Mouse (Mus musculus) heart, embryonic 14.5 days (tissue): ENCODE measurements around the gene Cst6. TPM values are rescaled to one million over a fixed set of nuclear protein-coding genes. Genes with fewer than 3 reads are reported as not detected.
A peak's percentile ranks its signal among the peaks of the same experiment; 100 is the strongest.

Source experiments
- ATAC-seq: fragments of 200-750 bp; cut with Nextera tagmentation; 2 replicates; pipeline ENCODE4 v1.8.0; 2017; ENCODE audit warnings: low read depth, moderate TSS enrichment; ENCODE audit not compliant: insufficient number of reproducible peaks, insufficient read depth, low FRiP score
- H3K27ac ChIP-seq, 2 experiments: fragments of 200-500 bp in 1 of 2; fragments of 300-500 bp in 1 of 2; sonication (generic) in 1 of 2; replicated peaks in 1 of 2; 2 replicates each; pipeline ENCODE4 v1.5.1; 2012 to 2014; ENCODE audit warnings: low read depth in 2 of 2, low read length in 2 of 2, control low read depth in 1 of 2, mild to moderate bottlenecking in 1 of 2, mixed read lengths in 1 of 2; ENCODE audit not compliant: control insufficient read depth in 1 of 2, insufficient read depth in 1 of 2
- H3K27me3 ChIP-seq: fragments of 300-500 bp; sonication (generic); 2 replicates; pipeline ENCODE4 v1.6.1; 2014; ENCODE audit warnings: mild to moderate bottlenecking, low read length, control low read depth; ENCODE audit not compliant: control insufficient read depth, insufficient read depth
- H3K36me3 ChIP-seq: fragments of 300-500 bp; sonication (generic); 2 replicates; pipeline ENCODE4 v1.6.1; 2014; ENCODE audit warnings: mild to moderate bottlenecking, control low read depth, low read length, mixed read lengths; ENCODE audit not compliant: control insufficient read depth, insufficient read depth
- H3K4me1 ChIP-seq, 2 experiments: fragments of 200-500 bp in 1 of 2; fragments of 300-500 bp in 1 of 2; sonication (generic) in 1 of 2; 2 replicates each; pipeline ENCODE4 v1.6.1; 2012 to 2014; ENCODE audit warnings: low read length in 2 of 2, control low read depth in 1 of 2, mixed read lengths in 1 of 2; ENCODE audit not compliant: control insufficient read depth in 2 of 2, insufficient read depth in 2 of 2
- H3K4me2 ChIP-seq: fragments of 300-500 bp; sonication (generic); 2 replicates; pipeline ENCODE4 v1.6.1; 2014; ENCODE audit warnings: mild to moderate bottlenecking, low read length
- H3K4me3 ChIP-seq, 2 experiments: fragments of 200-500 bp in 1 of 2; fragments of 300-500 bp in 1 of 2; sonication (generic) in 1 of 2; 2 replicates each; pipeline ENCODE4 v1.5.1; 2012 to 2014; ENCODE audit warnings: low read length in 2 of 2, mild to moderate bottlenecking in 2 of 2, control low read depth in 1 of 2, low read depth in 1 of 2, moderate library complexity in 1 of 2; ENCODE audit not compliant: control insufficient read depth in 1 of 2, insufficient read depth in 1 of 2
- H3K9ac ChIP-seq: fragments of 300-500 bp; sonication (generic); 2 replicates; pipeline ENCODE4 v1.6.1; 2014; ENCODE audit warnings: mild to moderate bottlenecking, low read length
- H3K9me3 ChIP-seq: fragments of 300-500 bp; sonication (generic); 2 replicates; pipeline ENCODE4 v1.6.1; 2016; ENCODE audit warnings: low read length, control low read depth; ENCODE audit not compliant: control insufficient read depth
- WGBS: fragments of 180-500 bp; shearing (Covaris S2); extraction: QIAGEN DNeasy Blood & Tissue Kit; methylation state at CpG from one replicate; pipeline ENCODE4 v1.1.7; 2014; 5-methylcytosine and 5-hydroxymethylcytosine counted together
- polyA plus RNA-seq: library from polyadenylated mRNA; unstranded; fragments of >200 nt; fragmentation: Nextera tagmentation; extraction: Ambion mirVana; gene quantifications from 2 replicates; pipeline ENCODE4 v1.2.1, GENCODE M21; 2014

Cst6 gene
- polyA plus RNA-seq, 1 experiment from 2014 or later: 0.95 TPM

DNA sequence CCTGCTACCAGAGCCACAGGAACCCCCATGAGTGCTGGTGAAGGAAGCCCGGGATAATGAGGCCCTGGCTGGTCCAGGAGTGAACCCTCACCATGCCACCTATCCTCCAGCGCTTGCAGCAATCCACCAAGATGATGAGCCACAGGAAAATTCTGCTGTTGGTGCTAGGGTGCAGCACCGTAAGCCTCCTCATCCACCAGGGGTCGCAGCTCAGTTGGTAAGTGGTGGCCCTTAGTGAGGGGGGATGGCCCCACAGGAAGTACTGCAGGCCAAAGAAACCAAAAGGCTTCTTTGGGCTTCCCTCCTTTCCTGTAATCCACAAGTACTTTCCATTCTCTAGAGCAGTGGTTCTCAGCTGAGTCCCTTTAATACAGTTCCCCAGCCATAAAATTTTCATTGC is 46.9 kb downstream of the Cst6 start:
- H3K27ac ChIP-seq: no peak overlapping the region
- 10% methylated on average over 4 of the region's 4 CpGs for WGBS
- H3K4me2 ChIP-seq: no peak overlapping the region
- peaks cover 13 to 14% of the 10 kb centered on the region in 2 experiments for H3K4me1 ChIP-seq
- no peaks in the 10 kb centered on the region for H3K36me3 ChIP-seq
- H3K9me3 ChIP-seq: no peaks in the 10 kb centered on the region
- H3K9ac ChIP-seq: no peak overlapping the region
- H3K27me3 ChIP-seq: peaks cover 7% of the 10 kb centered on the region; the same call in 1 of the 2 replicates
- ATAC-seq: no peak
- H3K4me3 ChIP-seq: no peak overlapping the region

GRCm38 (mm10) chr19:5300588-5300987 is 48.8 kb downstream of the Cst6 start:
- Histone ChIP-seq H3K27ac (no peak overlapping the region), H3K27me3 (no peaks in the 10 kb centered on the region), H3K4me1 (peaks cover 12 to 18% of the 10 kb centered on the region in 2 experiments), H3K36me3 (no peaks in the 10 kb centered on the region), H3K4me3 (no peak overlapping the region), H3K9me3 (no peaks in the 10 kb centered on the region), H3K4me2 (no peak overlapping the region), H3K9ac (no peak overlapping the region)
- no peak for ATAC-seq
- 82% methylated on average over 6 of the region's 6 CpGs for whole genome bisulfite sequencing

- Histone ChIP-seq H3K4me2 (peak within 1 kb of the TSS; percentile 88), H3K4me1 (peaks cover 12 to 29% of the 10 kb centered on the region in 2 experiments), H3K9me3 (no peaks in the 10 kb centered on the region), H3K27ac (peak within 1 kb of the TSS; percentile 21 to 64; a peak in 3 of 4 replicates), H3K36me3 (peaks cover 11% of the 10 kb centered on the region), H3K4me3 (peak within 1 kb of the TSS; percentile 48 to 49), H3K27me3 (no peaks in the 10 kb centered on the region), H3K9ac (peak within 1 kb of the TSS; percentile 75)
- ATAC-seq: no peak
- WGBS: 7% methylated on average over 32 of the region's 32 CpGs
Observed at GRCm38 (mm10) chr19:5297903-5298800, 51.2 kb downstream of the Cst6 start, which contains the start of gene Gal3st3. Gene Gal3st3, plus strand, starts transcription at chr19:5298331.

DNA sequence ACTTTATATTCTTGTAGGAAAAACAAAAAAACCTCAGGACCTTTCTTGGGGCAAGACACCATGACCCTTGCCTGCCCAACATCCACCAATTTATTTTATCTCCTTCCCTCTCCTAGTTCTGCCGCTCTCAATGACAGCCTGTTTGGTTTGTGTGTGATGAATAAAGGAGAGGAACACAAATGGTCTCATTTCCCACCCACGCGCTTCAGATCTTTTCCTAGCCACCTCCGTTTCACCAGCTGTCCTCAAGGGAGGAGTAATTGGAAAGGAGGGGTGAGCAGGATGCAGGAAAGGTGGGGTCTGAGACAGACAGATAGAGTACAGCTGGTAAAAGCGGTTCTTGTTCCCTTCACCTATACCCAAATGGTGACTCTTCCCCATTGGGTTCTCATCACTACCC is 52.7 kb downstream of the Cst6 start:
- Histone ChIP-seq H3K4me3 (no peak overlapping the region), H3K9me3 (no peaks in the 10 kb centered on the region), H3K27ac (no peak overlapping the region), H3K36me3 (peaks cover 26% of the 10 kb centered on the region), H3K9ac (0 out of 2 replicates have a peak overlapping the region, but pooled peaks have one; percentile 76), H3K4me2 (no peak overlapping the region), H3K27me3 (no peaks in the 10 kb centered on the region), H3K4me1 (peaks cover 12 to 29% of the 10 kb centered on the region in 2 experiments)
- WGBS: 51% methylated on average over 5 of the region's 5 CpGs
- ATAC-seq: no peak

GRCm38 (mm10) chr19:5295736-5296075 is 53.7 kb downstream of the Cst6 start:
- peak overlapping the region; percentile 81 for H3K4me2 ChIP-seq
- 6% methylated on average over 13 of the region's 13 CpGs for WGBS
- ATAC-seq: no peak; the same call in 1 of the 2 replicates

DNA sequence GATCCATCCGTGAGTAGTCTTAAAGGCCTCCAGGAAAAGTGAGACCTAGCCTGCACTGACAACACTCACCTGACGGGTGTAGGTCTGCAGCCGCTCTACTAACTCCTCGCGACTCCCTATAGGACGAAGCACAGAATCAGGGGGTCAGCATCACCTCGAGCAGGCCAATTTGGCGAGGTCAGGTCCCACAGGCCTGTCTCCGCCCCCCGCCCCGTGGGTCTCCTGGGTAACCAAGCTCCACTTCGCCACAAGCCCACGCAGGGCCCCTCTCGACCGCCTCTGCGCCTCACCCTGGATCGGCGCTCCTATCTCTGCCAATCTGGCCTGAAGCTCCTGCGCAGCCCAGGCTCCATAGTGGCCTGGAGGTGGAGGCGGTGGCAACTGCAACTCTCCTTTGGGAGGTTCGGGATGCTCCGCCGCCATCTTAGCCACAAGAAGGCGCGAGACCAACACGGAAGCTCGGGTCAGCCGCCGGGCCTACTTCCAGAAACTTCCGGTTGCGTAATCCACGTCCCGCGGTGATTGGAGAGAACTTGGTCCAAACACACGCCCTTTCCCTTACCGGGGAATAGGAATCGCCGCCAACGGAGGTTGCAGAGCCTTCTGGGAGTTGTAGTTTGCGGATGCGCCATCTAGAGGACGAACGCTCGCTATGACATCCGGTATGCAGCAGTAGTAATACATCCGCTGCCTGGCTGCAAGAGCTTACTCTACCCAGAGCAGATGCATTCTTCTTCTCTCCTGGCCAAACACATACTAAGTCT is 54.2 kb downstream of the Cst6 start, which contains the start of gene Sf3b2:
Gene Sf3b2, minus strand, starts transcription at position 484 of the 764 bp plus-strand sequence.
- peak; percentile 92 for ATAC-seq
- Histone ChIP-seq H3K27me3 (no peaks in the 10 kb centered on the region), H3K27ac (peak within 1 kb of the TSS; percentile 82 to 90), H3K4me1 (peaks cover 12 to 29% of the 10 kb centered on the region in 2 experiments), H3K4me2 (peak within 1 kb of the TSS; percentile 81), H3K9ac (peak within 1 kb of the TSS; percentile 90), H3K4me3 (peak within 1 kb of the TSS; percentile 83 to 97), H3K36me3 (peaks cover 40% of the 10 kb centered on the region), H3K9me3 (no peaks in the 10 kb centered on the region)
- WGBS: under 1% methylated on average over 46 of the region's 46 CpGs

More at GRCm38 (mm10) chr19:5295736-5296075, 53.7 kb downstream of the Cst6 start:
- Histone ChIP-seq H3K27ac (peak overlapping the region; percentile 82 to 90), H3K36me3 (peaks cover 35% of the 10 kb centered on the region), H3K4me3 (peak overlapping the region; percentile 64 to 97), H3K4me1 (peaks cover 12 to 29% of the 10 kb centered on the region in 2 experiments), H3K27me3 (no peaks in the 10 kb centered on the region), H3K9ac (peak overlapping the region; percentile 76), H3K9me3 (no peaks in the 10 kb centered on the region)
